Mouse (Mus musculus): Measurements from ENCODE around the gene Fitm2. TPM values are rescaled to one million over a fixed set of nuclear protein-coding genes. Genes with fewer than 3 reads are reported as not detected.

Gene Fitm2
- 10 to 100 TPM; 16.7 to 19.4 (median 17.9) TPM for total RNA-seq (2022)

- peak; percentile 93 to 98 for DNase-seq (ENCODE audit: low spot score in 2 of 2)
These were observed at the start of gene Fitm2 for GRCm38 (mm10) chr2:163472466-163472851. Fitm2 (minus strand) TSS chr2:163472629.

- DNase-seq (ENCODE audit: low spot score in 2 of 2) = no peak
These were observed 34.0 kb upstream of the Fitm2 start, which contains the start of gene Hnf4a for GRCm38 (mm10) chr2:163506300-163507004. Hnf4a (plus strand) TSS chr2:163506808.

GRCm38 (mm10) chr2:163503191-163503590 lies 30.8 kb upstream of the Fitm2 start:
- no peak for DNase-seq (ENCODE audit: low spot score in 2 of 2)

GRCm38 (mm10) chr2:163502219-163502618 lies 29.8 kb upstream of the Fitm2 start:
- DNase-seq (ENCODE audit: low spot score in 2 of 2) = no peak

- no peak for DNase-seq (ENCODE audit: low spot score in 2 of 2)
These were observed 22.0 kb upstream of the Fitm2 start for GRCm38 (mm10) chr2:163494456-163494855.

GRCm38 (mm10) chr2:163493976-163494375 lies 21.5 kb upstream of the Fitm2 start:
- no peak for DNase-seq (ENCODE audit: low spot score in 2 of 2)

- no peak for DNase-seq (ENCODE audit: low spot score in 2 of 2)
These were observed 20.6 kb upstream of the Fitm2 start for GRCm38 (mm10) chr2:163493031-163493430.

GRCm38 (mm10) chr2:163492018-163492417 lies 19.6 kb upstream of the Fitm2 start, which contains the start of gene R3hdml:
R3hdml (plus strand) TSS chr2:163492318.
- DNase-seq (ENCODE audit: low spot score in 2 of 2) = no peak

GRCm38 (mm10) chr2:163491351-163491750 lies 18.9 kb upstream of the Fitm2 start:
- DNase-seq (ENCODE audit: low spot score in 2 of 2) = no peak

- DNase-seq (ENCODE audit: low spot score in 2 of 2) = no peak
These were observed 18.2 kb upstream of the Fitm2 start for GRCm38 (mm10) chr2:163490656-163491055.

GRCm38 (mm10) chr2:163489725-163490291 lies 17.4 kb upstream of the Fitm2 start:
- no peak for DNase-seq (ENCODE audit: low spot score in 2 of 2)

- DNase-seq (ENCODE audit: low spot score in 2 of 2) = no peak
These were observed 14.9 kb upstream of the Fitm2 start for GRCm38 (mm10) chr2:163487360-163487759.

GRCm38 (mm10) chr2:163481539-163482029 lies 9.2 kb upstream of the Fitm2 start:
- DNase-seq (ENCODE audit: low spot score in 2 of 2) = no peak

GRCm38 (mm10) chr2:163480191-163480825 lies 7.9 kb upstream of the Fitm2 start:
- no peak for DNase-seq (ENCODE audit: low spot score in 2 of 2)

- no peak for DNase-seq (ENCODE audit: low spot score in 2 of 2)
These were observed 541 bp downstream of the Fitm2 start for GRCm38 (mm10) chr2:163471710-163472465.

GRCm38 (mm10) chr2:163471136-163471535 lies 1.3 kb downstream of the Fitm2 start:
- DNase-seq (ENCODE audit: low spot score in 2 of 2) = no peak

- DNase-seq (ENCODE audit: low spot score in 2 of 2) = no peak
These were observed 2.7 kb downstream of the Fitm2 start for GRCm38 (mm10) chr2:163469711-163470110.

- DNase-seq (ENCODE audit: low spot score in 2 of 2) = no peak
These were observed 3.6 kb downstream of the Fitm2 start for GRCm38 (mm10) chr2:163468866-163469265.

GRCm38 (mm10) chr2:163467585-163467984 lies 4.8 kb downstream of the Fitm2 start:
- no peak for DNase-seq (ENCODE audit: low spot score in 2 of 2)

- no peak for DNase-seq (ENCODE audit: low spot score in 2 of 2)
These were observed 5.7 kb downstream of the Fitm2 start for GRCm38 (mm10) chr2:163466771-163467170.

- no peak for DNase-seq (ENCODE audit: low spot score in 2 of 2)
These were observed 7.9 kb downstream of the Fitm2 start for GRCm38 (mm10) chr2:163464562-163464961.

- DNase-seq (ENCODE audit: low spot score in 2 of 2) = no peak
These were observed 8.4 kb downstream of the Fitm2 start for GRCm38 (mm10) chr2:163463998-163464397.

All from left cerebral cortex, adult 8-10 months (tissue).